Mouse (Mus musculus): ENCODE results near the gene Oaf. TPM values are rescaled to one million over a fixed set of nuclear protein-coding genes. Genes with fewer than 3 reads are reported as not detected.

Oaf gene
- polyA plus RNA-seq, 1 experiment from 2014 or later: 38.9 TPM

- H3K9me3 ChIP-seq (ENCODE audit: control insufficient read depth, low read length): no peaks in the 10 kb centered on the region
- peaks cover 10% of the 10 kb centered on the region; the same call in 1 of the 2 replicates for H3K27me3 ChIP-seq (ENCODE audit: control insufficient read depth, insufficient read depth, low read length)
- H3K27ac ChIP-seq (ENCODE audit: low read depth, low read length): no peak overlapping the region
- peaks cover 32% of the 10 kb centered on the region for H3K4me1 ChIP-seq (replicated peaks; ENCODE audit: control insufficient read depth, insufficient read depth, low read length)
- WGBS: 77% methylated on average over 8 of the region's 8 CpGs
- H3K36me3 ChIP-seq (ENCODE audit: control insufficient read depth, insufficient read depth, low read length): no peaks in the 10 kb centered on the region
- H3K4me3 ChIP-seq (ENCODE audit: low read depth, low read length): no peak overlapping the region
- no peak for ATAC-seq (replicated peaks; ENCODE audit: low FRiP score)
- H3K9ac ChIP-seq (ENCODE audit: low read length): no peak overlapping the region
- DNase-seq (ENCODE audit: low spot score): no peak
- H3K4me2 ChIP-seq (ENCODE audit: low read depth, low read length, severe bottlenecking): no peak overlapping the region
Observed at GRCm38 (mm10) chr9:43267357-43267756, 27.6 kb upstream of the Oaf start.

GRCm38 (mm10) chr9:43265194-43265593 lies 25.5 kb upstream of the Oaf start:
- no peak overlapping the region for H3K27ac ChIP-seq (ENCODE audit: low read depth, low read length)

GRCm38 (mm10) chr9:43263946-43264451 lies 24.3 kb upstream of the Oaf start:
- peak; percentile 42; the same call in 1 of the 2 replicates for ATAC-seq (replicated peaks; ENCODE audit: low FRiP score)
- WGBS: 24% methylated on average over 11 of the region's 11 CpGs
- H3K27ac ChIP-seq (ENCODE audit: low read depth, low read length): 0 out of 2 replicates have a peak overlapping the region, but pooled peaks have one; percentile 51
- no peaks in the 10 kb centered on the region for H3K27me3 ChIP-seq (ENCODE audit: control insufficient read depth, insufficient read depth, low read length)
- no peak overlapping the region; the same call in 1 of the 2 replicates for H3K9ac ChIP-seq (ENCODE audit: low read length)
- DNase-seq (ENCODE audit: low spot score): peak; percentile 64
- H3K4me3 ChIP-seq (ENCODE audit: low read depth, low read length): no peak overlapping the region
- H3K4me1 ChIP-seq (replicated peaks; ENCODE audit: control insufficient read depth, insufficient read depth, low read length): peaks cover 11% of the 10 kb centered on the region
- no peaks in the 10 kb centered on the region for H3K36me3 ChIP-seq (ENCODE audit: control insufficient read depth, insufficient read depth, low read length)
- H3K9me3 ChIP-seq (ENCODE audit: control insufficient read depth, low read length): no peaks in the 10 kb centered on the region
- H3K4me2 ChIP-seq (ENCODE audit: low read depth, low read length, severe bottlenecking): no peak overlapping the region

More at GRCm38 (mm10) chr9:43265194-43265593, 25.5 kb upstream of the Oaf start:
- no peak overlapping the region for H3K4me3 ChIP-seq (ENCODE audit: low read depth, low read length)
- no peak overlapping the region for H3K4me2 ChIP-seq (ENCODE audit: low read depth, low read length, severe bottlenecking)
- 41% methylated on average over 9 of the region's 9 CpGs for WGBS
- peaks cover 19% of the 10 kb centered on the region for H3K4me1 ChIP-seq (replicated peaks; ENCODE audit: control insufficient read depth, insufficient read depth, low read length)
- ATAC-seq (replicated peaks; ENCODE audit: low FRiP score) (no peak), DNase-seq (ENCODE audit: low spot score) (no peak)
- H3K9ac ChIP-seq (ENCODE audit: low read length): no peak overlapping the region; the same call in 1 of the 2 replicates
- no peaks in the 10 kb centered on the region for H3K36me3 ChIP-seq (ENCODE audit: control insufficient read depth, insufficient read depth, low read length)
- H3K9me3 ChIP-seq (ENCODE audit: control insufficient read depth, low read length): no peaks in the 10 kb centered on the region
- H3K27me3 ChIP-seq (ENCODE audit: control insufficient read depth, insufficient read depth, low read length): peaks cover 3% of the 10 kb centered on the region; the same call in 1 of the 2 replicates

GRCm38 (mm10) chr9:43262811-43263550 lies 23.3 kb upstream of the Oaf start:
- Histone ChIP-seq H3K4me2 (ENCODE audit: low read depth, low read length, severe bottlenecking) (no peak overlapping the region), H3K4me3 (ENCODE audit: low read depth, low read length) (no peak overlapping the region), H3K27me3 (ENCODE audit: control insufficient read depth, insufficient read depth, low read length) (no peaks in the 10 kb centered on the region), H3K4me1 (replicated peaks; ENCODE audit: control insufficient read depth, insufficient read depth, low read length) (peaks cover 11% of the 10 kb centered on the region), H3K27ac (ENCODE audit: low read depth, low read length) (no peak overlapping the region), H3K36me3 (ENCODE audit: control insufficient read depth, insufficient read depth, low read length) (no peaks in the 10 kb centered on the region), H3K9ac (ENCODE audit: low read length) (no peak overlapping the region), H3K9me3 (ENCODE audit: control insufficient read depth, low read length) (no peaks in the 10 kb centered on the region)
- 76% methylated on average over 9 of the region's 9 CpGs for WGBS
- ATAC-seq (replicated peaks; ENCODE audit: low FRiP score) (no peak), DNase-seq (ENCODE audit: low spot score) (no peak)

GRCm38 (mm10) chr9:43262390-43262789 lies 22.7 kb upstream of the Oaf start:
- no peaks in the 10 kb centered on the region for H3K9me3 ChIP-seq (ENCODE audit: control insufficient read depth, low read length)
- no peak for ATAC-seq (replicated peaks; ENCODE audit: low FRiP score)
- H3K9ac ChIP-seq (ENCODE audit: low read length): no peak overlapping the region
- no peak overlapping the region for H3K4me3 ChIP-seq (ENCODE audit: low read depth, low read length)
- H3K4me2 ChIP-seq (ENCODE audit: low read depth, low read length, severe bottlenecking): no peak overlapping the region
- DNase-seq (ENCODE audit: low spot score): no peak
- WGBS: 52% methylated on average over 4 of the region's 4 CpGs
- H3K27ac ChIP-seq (ENCODE audit: low read depth, low read length): 0 out of 2 replicates have a peak overlapping the region, but pooled peaks have one; percentile 8
- peaks cover 11% of the 10 kb centered on the region for H3K4me1 ChIP-seq (replicated peaks; ENCODE audit: control insufficient read depth, insufficient read depth, low read length)
- no peaks in the 10 kb centered on the region for H3K27me3 ChIP-seq (ENCODE audit: control insufficient read depth, insufficient read depth, low read length)
- no peaks in the 10 kb centered on the region for H3K36me3 ChIP-seq (ENCODE audit: control insufficient read depth, insufficient read depth, low read length)

GRCm38 (mm10) chr9:43261941-43262340 lies 22.2 kb upstream of the Oaf start:
- Histone ChIP-seq H3K9me3 (ENCODE audit: control insufficient read depth, low read length) (no peaks in the 10 kb centered on the region), H3K4me1 (replicated peaks; ENCODE audit: control insufficient read depth, insufficient read depth, low read length) (peaks cover 11% of the 10 kb centered on the region), H3K9ac (ENCODE audit: low read length) (no peak overlapping the region), H3K4me3 (ENCODE audit: low read depth, low read length) (no peak overlapping the region), H3K27me3 (ENCODE audit: control insufficient read depth, insufficient read depth, low read length) (no peaks in the 10 kb centered on the region), H3K4me2 (ENCODE audit: low read depth, low read length, severe bottlenecking) (no peak overlapping the region), H3K36me3 (ENCODE audit: control insufficient read depth, insufficient read depth, low read length) (no peaks in the 10 kb centered on the region), H3K27ac (ENCODE audit: low read depth, low read length) (0 out of 2 replicates have a peak overlapping the region, but pooled peaks have one; percentile 8)
- ATAC-seq (replicated peaks; ENCODE audit: low FRiP score) (no peak), DNase-seq (ENCODE audit: low spot score) (no peak)
- 53% methylated on average over 2 of the region's 2 CpGs for WGBS

GRCm38 (mm10) chr9:43261124-43261907 lies 21.6 kb upstream of the Oaf start:
- Histone ChIP-seq H3K4me3 (ENCODE audit: low read depth, low read length) (no peak overlapping the region), H3K9me3 (ENCODE audit: control insufficient read depth, low read length) (no peaks in the 10 kb centered on the region), H3K36me3 (ENCODE audit: control insufficient read depth, insufficient read depth, low read length) (no peaks in the 10 kb centered on the region), H3K4me1 (replicated peaks; ENCODE audit: control insufficient read depth, insufficient read depth, low read length) (peaks cover 11% of the 10 kb centered on the region), H3K27me3 (ENCODE audit: control insufficient read depth, insufficient read depth, low read length) (no peaks in the 10 kb centered on the region), H3K4me2 (ENCODE audit: low read depth, low read length, severe bottlenecking) (no peak overlapping the region), H3K27ac (ENCODE audit: low read depth, low read length) (no peak overlapping the region), H3K9ac (ENCODE audit: low read length) (no peak overlapping the region)
- WGBS: 61% methylated on average over 4 of the region's 4 CpGs
- ATAC-seq (replicated peaks; ENCODE audit: low FRiP score): no peak
- no peak for DNase-seq (ENCODE audit: low spot score)

- Histone ChIP-seq H3K9ac (ENCODE audit: low read length) (no peak overlapping the region), H3K4me2 (ENCODE audit: low read depth, low read length, severe bottlenecking) (no peak overlapping the region), H3K36me3 (ENCODE audit: control insufficient read depth, insufficient read depth, low read length) (no peaks in the 10 kb centered on the region), H3K27ac (ENCODE audit: low read depth, low read length) (no peak overlapping the region), H3K4me3 (ENCODE audit: low read depth, low read length) (no peak overlapping the region), H3K4me1 (replicated peaks; ENCODE audit: control insufficient read depth, insufficient read depth, low read length) (peaks cover 11% of the 10 kb centered on the region), H3K9me3 (ENCODE audit: control insufficient read depth, low read length) (no peaks in the 10 kb centered on the region), H3K27me3 (ENCODE audit: control insufficient read depth, insufficient read depth, low read length) (no peaks in the 10 kb centered on the region)
- DNase-seq (ENCODE audit: low spot score) (no peak), ATAC-seq (replicated peaks; ENCODE audit: low FRiP score) (no peak)
- 87% methylated on average over 7 of the region's 7 CpGs for WGBS
Observed at GRCm38 (mm10) chr9:43260661-43261060, 20.9 kb upstream of the Oaf start.

All from forebrain, embryonic 11.5 days (tissue).